In genomic region chr5:44483426-44484106, GRCm38 (mm10) we compare ENCODE assay signal across 8 mouse cellular contexts.
DNase-seq lines count a peak whose midpoint lies in the region; ATAC-seq and TF ChIP-seq lines count a peak whose summit lies in the region.

No protein-coding gene starts in this region.

- H3K4me2 ChIP-seq in lung, postnatal 0 days (replicated peaks; ENCODE audit: low read depth, low read length): no peak overlapping the region
- H3K4me2 ChIP-seq in neural tube, embryonic 11.5 days (ENCODE audit: low read depth): no peak overlapping the region

- H3K36me3 ChIP-seq in lung, postnatal 0 days (ENCODE audit: insufficient read depth, low read length): no peaks in the 10 kb centered on the region
- no peaks in the 10 kb centered on the region for H3K36me3 ChIP-seq in neural tube, embryonic 11.5 days (ENCODE audit: control insufficient read depth, insufficient read depth, low read length)

- no peak for ATAC-seq in lung, postnatal 0 days
- peak; percentile 79 for ATAC-seq in neural tube, embryonic 11.5 days (ENCODE audit: insufficient read depth, low FRiP score, low TSS enrichment)

- no peaks in the 10 kb centered on the region for H3K9me3 ChIP-seq in lung, postnatal 0 days (ENCODE audit: low read length)
- H3K9me3 ChIP-seq in neural tube, embryonic 11.5 days (ENCODE audit: control insufficient read depth, low read length): no peaks in the 10 kb centered on the region

- no peak overlapping the region for H3K27ac ChIP-seq in lung, postnatal 0 days (ENCODE audit: low read length)
- H3K27ac ChIP-seq in neural tube, embryonic 11.5 days (ENCODE audit: low read depth, low read length): no peak overlapping the region

- DNase-seq in lung, postnatal 0 days (ENCODE audit: low spot score): peak; percentile 41
- DNase-seq in lung, adult 18-20 months: no peak
- DNase-seq in frontal cortex, adult 2 months (ENCODE audit: extremely low spot score in 1 of 2, low spot score in 1 of 2): peak; percentile 56 to 70
- peak; percentile 66 for DNase-seq in layer of hippocampus, adult 9-11 months
- peak; percentile 36 for DNase-seq in neural tube, embryonic 11.5 days (ENCODE audit: low spot score)
- DNase-seq in thymus, postnatal 4 days: no peak
- no peak for DNase-seq in urinary bladder, adult 18-20 months (ENCODE audit: low spot score in 2 of 2)
- no peak for DNase-seq in urinary bladder, postnatal 4 days (ENCODE audit: low spot score in 2 of 2)

- TF ChIP-seq EP300 in lung, postnatal 0 days (IDR thresholded peaks at IDR 0.05): no peak

- no peaks in the 10 kb centered on the region for H3K4me1 ChIP-seq in lung, postnatal 0 days (ENCODE audit: insufficient read depth, low read depth, low read length)
- no peaks in the 10 kb centered on the region for H3K4me1 ChIP-seq in neural tube, embryonic 11.5 days (ENCODE audit: control insufficient read depth, insufficient read depth, low read length)

- no peak overlapping the region for H3K4me3 ChIP-seq in lung, postnatal 0 days (ENCODE audit: low read depth, low read length)
- H3K4me3 ChIP-seq in neural tube, embryonic 11.5 days (ENCODE audit: low read depth, low read length): no peak overlapping the region

- WGBS in lung, postnatal 0 days: 70% methylated on average over 11 of the region's 11 CpGs
- 71% methylated on average over 11 of the region's 11 CpGs for WGBS in neural tube, embryonic 11.5 days

- no peak overlapping the region for H3K9ac ChIP-seq in lung, postnatal 0 days (replicated peaks; ENCODE audit: low read depth)
- H3K9ac ChIP-seq in neural tube, embryonic 11.5 days (ENCODE audit: low read length): no peak overlapping the region

- peak; percentile 40 for TF ChIP-seq CTCF in lung, postnatal 0 days (IDR thresholded peaks at IDR 0.05)

- no peaks in the 10 kb centered on the region for H3K27me3 ChIP-seq in lung, postnatal 0 days (replicated peaks; ENCODE audit: insufficient read depth, low read length)
- no peaks in the 10 kb centered on the region for H3K27me3 ChIP-seq in neural tube, embryonic 11.5 days (ENCODE audit: control insufficient read depth, insufficient read depth, low read length)

Comparison
In these comparisons a context has a peak if more than half of its experiments do, and no peak if none do; other contexts are left out.
1. DNase-seq: peak in lung, postnatal 0 days (single experiment), frontal cortex, adult 2 months (2 of 2), layer of hippocampus, adult 9-11 months (single experiment) and neural tube, embryonic 11.5 days (single experiment); none in lung, adult 18-20 months (0 of 2), thymus, postnatal 4 days (single experiment), urinary bladder, adult 18-20 months (0 of 2) and urinary bladder, postnatal 4 days (0 of 2).